Mouse (Mus musculus) myocyte (in vitro differentiated cells): ENCODE results near the gene Lman2l. TPM values are rescaled to one million over a fixed set of nuclear protein-coding genes. Genes with fewer than 3 reads are reported as not detected.

Experiments
- H3K27me3 ChIP-seq: one replicate; pipeline ENCODE4 v1.6.1; 2011; ENCODE audit not compliant: control insufficient read depth, insufficient read depth, insufficient read length
- H3K36me3 ChIP-seq: one replicate; pipeline ENCODE4 v1.6.1; 2011; ENCODE audit not compliant: control insufficient read depth, insufficient read depth
- H3K4me2 ChIP-seq: one replicate; pipeline ENCODE4 v1.6.1; 2011; ENCODE audit warnings: low read depth, control low read depth
- H3K4me3 ChIP-seq: one replicate; pipeline ENCODE4 v1.5.1; 2011; ENCODE audit warnings: mild to moderate bottlenecking, control low read depth, moderate library complexity
- H3K79me2 ChIP-seq: one replicate; pipeline ENCODE4 v1.6.1; 2011; ENCODE audit not compliant: control insufficient read depth, insufficient read depth
- H3ac ChIP-seq: one replicate; pipeline ENCODE4 v1.6.1; 2011; ENCODE audit not compliant: control insufficient read depth, insufficient read length
- CEBPB ChIP-seq: IDR thresholded peaks from 2 replicates; pipeline ENCODE4 v1.6.1; 2011; ENCODE audit warnings: mild to moderate bottlenecking, moderate library complexity; ENCODE audit not compliant: poor library complexity, insufficient read depth, severe bottlenecking
- E2F4 ChIP-seq: IDR thresholded peaks from one replicate; pipeline ENCODE4 v1.6.1; 2011; ENCODE audit warnings: mild to moderate bottlenecking, control low read depth, moderate library complexity; ENCODE audit not compliant: insufficient read depth
- MAX ChIP-seq: IDR thresholded peaks from one replicate; pipeline ENCODE4 v1.6.1; 2011; ENCODE audit warnings: low read depth, mild to moderate bottlenecking, control low read depth
- MYOD1 ChIP-seq, 3 experiments: IDR thresholded peaks; one replicate each; pipeline ENCODE4 v1.6.1; 2011; ENCODE audit warnings: control low read depth in 2 of 3, low read depth in 2 of 3, mild to moderate bottlenecking in 2 of 3, moderate library complexity in 1 of 3; ENCODE audit not compliant: insufficient read length in 2 of 3, control insufficient read depth in 1 of 3
- MYOG ChIP-seq, 3 experiments: IDR thresholded peaks; one replicate each; pipeline ENCODE4 v1.6.1; 2011; ENCODE audit warnings: control low read depth in 2 of 3, low read depth in 2 of 3, mild to moderate bottlenecking in 2 of 3; ENCODE audit not compliant: insufficient read length in 2 of 3, control insufficient read depth in 1 of 3, insufficient read depth in 1 of 3
- POLR2A ChIP-seq: IDR thresholded peaks from one replicate; pipeline ENCODE4 v1.6.1; 2011; ENCODE audit warnings: low read depth, mild to moderate bottlenecking, control low read depth, moderate library complexity; ENCODE audit not compliant: insufficient read length
- POLR2AphosphoS2 ChIP-seq: IDR thresholded peaks from one replicate; pipeline ENCODE4 v1.6.1; 2011; ENCODE audit warnings: low read depth, control low read depth; ENCODE audit not compliant: insufficient read length
- REST ChIP-seq: IDR thresholded peaks from one replicate; pipeline ENCODE4 v1.6.1; 2011; ENCODE audit warnings: mild to moderate bottlenecking, control low read depth, moderate library complexity; ENCODE audit not compliant: insufficient read depth, insufficient read length
- SRF ChIP-seq: IDR thresholded peaks from one replicate; pipeline ENCODE4 v1.6.1; 2011; ENCODE audit warnings: low read depth; ENCODE audit not compliant: control insufficient read depth, insufficient read length
- TCF12 ChIP-seq: IDR thresholded peaks from one replicate; pipeline ENCODE4 v1.6.1; 2011; ENCODE audit warnings: mild to moderate bottlenecking, control low read depth; ENCODE audit not compliant: poor library complexity, insufficient read depth, severe bottlenecking
- TCF3 ChIP-seq: IDR thresholded peaks from one replicate; pipeline ENCODE4 v1.6.1; 2011; ENCODE audit warnings: low read depth, control low read depth; ENCODE audit not compliant: insufficient read length
- USF1 ChIP-seq: IDR thresholded peaks from one replicate; pipeline ENCODE4 v1.6.1; 2011; ENCODE audit warnings: low read depth, mild to moderate bottlenecking, control low read depth, moderate library complexity
- polyA plus RNA-seq: library from polyadenylated mRNA; unstranded; fragments of >200 nt; fragmentation: generic; extraction: Trizol; gene quantifications from one replicate; pipeline ENCODE4 v1.2.1, GENCODE M21; 2012; ENCODE audit warnings: missing spikeins

The Lman2l gene
- polyA plus RNA-seq, 1 experiment = 44.8 TPM

- Histone ChIP-seq H3ac (no peak overlapping the region), H3K36me3 (no peaks in the 10 kb centered on the region), H3K79me2 (no peaks in the 10 kb centered on the region), H3K4me2 (peak overlapping the region; percentile 56), H3K4me3 (no peak overlapping the region), H3K27me3 (no peaks in the 10 kb centered on the region)
- TF ChIP-seq REST (no peak), CEBPB (no peak), TCF3 (no peak), USF1 (no peak), TCF12 (no peak), MYOG (IDR thresholded peaks at IDR 0.05; ENCODE audit: control insufficient read depth in 1 of 3, insufficient read depth in 1 of 3, insufficient read length in 2 of 3, low read depth in 2 of 3) (no peak), SRF (no peak), MYOD1 (IDR thresholded peaks at IDR 0.05; ENCODE audit: control insufficient read depth in 1 of 3, insufficient read length in 2 of 3, low read depth in 2 of 3) (no peak), MAX (no peak), POLR2A (no peak), POLR2AphosphoS2 (no peak), E2F4 (no peak)
Observed at GRCm38 (mm10) chr1:36457388-36458014, 12.4 kb upstream of the Lman2l start.

- H3K36me3 ChIP-seq = no peaks in the 10 kb centered on the region
- H3K27me3 ChIP-seq = no peaks in the 10 kb centered on the region
- H3K4me3 ChIP-seq = no peak overlapping the region
- H3K4me2 ChIP-seq = no peak overlapping the region
- no peak for TF ChIP-seq E2F4
- TF ChIP-seq SRF = no peak
- no peak for TF ChIP-seq MYOG (IDR thresholded peaks at IDR 0.05; ENCODE audit: control insufficient read depth in 1 of 3, insufficient read depth in 1 of 3, insufficient read length in 2 of 3, low read depth in 2 of 3)
- TF ChIP-seq TCF3 = no peak
- no peak for TF ChIP-seq TCF12
- H3ac ChIP-seq = no peak overlapping the region
- no peaks in the 10 kb centered on the region for H3K79me2 ChIP-seq
Observed at GRCm38 (mm10) chr1:36454055-36454815, 9.2 kb upstream of the Lman2l start.

- TF ChIP-seq POLR2A (no peak), SRF (no peak), TCF3 (no peak), MYOD1 (IDR thresholded peaks at IDR 0.05; ENCODE audit: control insufficient read depth in 1 of 3, insufficient read length in 2 of 3, low read depth in 2 of 3) (no peak), MYOG (IDR thresholded peaks at IDR 0.05; ENCODE audit: control insufficient read depth in 1 of 3, insufficient read depth in 1 of 3, insufficient read length in 2 of 3, low read depth in 2 of 3) (no peak), E2F4 (no peak), MAX (no peak), REST (no peak), USF1 (no peak), TCF12 (no peak), POLR2AphosphoS2 (no peak), CEBPB (no peak)
- Histone ChIP-seq H3K27me3 (no peaks in the 10 kb centered on the region), H3K4me3 (no peak overlapping the region), H3K4me2 (no peak overlapping the region), H3K79me2 (no peaks in the 10 kb centered on the region), H3K36me3 (peaks cover 10% of the 10 kb centered on the region), H3ac (no peak overlapping the region)
Observed at GRCm38 (mm10) chr1:36446841-36447240, 1.8 kb upstream of the Lman2l start.

GRCm38 (mm10) chr1:36446106-36446824 is 1.2 kb upstream of the Lman2l start:
- Histone ChIP-seq H3ac (no peak overlapping the region), H3K27me3 (no peaks in the 10 kb centered on the region), H3K4me3 (no peak overlapping the region), H3K36me3 (peaks cover 10% of the 10 kb centered on the region), H3K4me2 (no peak overlapping the region), H3K79me2 (no peaks in the 10 kb centered on the region)
- TF ChIP-seq POLR2A (no peak), E2F4 (no peak), MAX (no peak), CEBPB (no peak), POLR2AphosphoS2 (no peak)
